Mouse (Mus musculus) lung, postnatal 14 days (tissue): ENCODE data around the gene Sphkap.
A peak's percentile ranks its signal among the peaks of the same experiment; 100 is the strongest.

ENCODE experiments used
- DNase-seq: peaks from one replicate; pipeline ENCODE4 v3.0.0; 2021

Sphkap gene

GRCm38 (mm10) chr1:83408021-83408464 lies at the start of gene Sphkap:
Gene Sphkap (minus strand): TSS chr1:83408200.
- peak; percentile 8 for DNase-seq

- DNase-seq: no peak
These were observed 43.3 kb upstream of the Sphkap start for GRCm38 (mm10) chr1:83451291-83451690.

- DNase-seq: no peak
These were observed 32.4 kb upstream of the Sphkap start for GRCm38 (mm10) chr1:83440422-83440821.

DNA sequence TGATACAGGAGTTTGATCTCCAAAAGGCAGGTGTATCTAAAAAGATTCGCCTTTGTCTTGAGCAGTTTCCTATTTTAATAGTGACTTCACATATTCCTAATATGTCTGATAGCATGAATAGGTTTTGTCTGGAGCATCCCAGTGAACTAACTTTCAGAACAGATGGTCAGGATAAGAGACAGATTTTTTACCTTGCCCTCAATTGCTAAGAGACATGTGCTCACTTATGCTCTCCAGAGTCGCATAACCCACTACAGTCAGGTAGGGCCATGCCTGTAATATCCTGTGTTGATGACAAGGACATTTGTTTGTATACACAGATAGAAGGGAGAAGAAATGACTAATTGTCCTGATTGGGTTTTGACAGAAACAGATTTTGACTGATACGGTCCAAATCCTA lies 25.9 kb upstream of the Sphkap start:
- DNase-seq: no peak

DNA sequence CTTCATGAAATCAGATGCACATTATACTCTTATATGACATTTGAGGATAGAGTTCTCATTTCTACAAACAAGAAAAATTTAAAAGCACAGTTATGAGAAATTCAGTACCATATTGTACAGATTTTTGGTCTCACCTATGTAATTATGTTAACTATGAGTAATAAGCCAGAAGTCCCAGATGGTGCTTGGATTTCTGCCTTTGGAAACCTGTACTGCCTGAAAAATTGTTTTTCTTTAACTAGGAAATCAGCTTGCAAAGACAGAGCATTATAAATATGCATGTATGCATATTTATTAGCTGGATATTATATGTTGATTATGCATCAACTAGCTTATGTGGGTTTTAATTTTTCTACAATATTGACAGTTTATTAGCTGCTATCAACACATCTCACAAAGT lies 21.9 kb upstream of the Sphkap start:
- DNase-seq: no peak

GRCm38 (mm10) chr1:83407616-83408015 lies 384 bp downstream of the Sphkap start:
- DNase-seq: no peak

DNA sequence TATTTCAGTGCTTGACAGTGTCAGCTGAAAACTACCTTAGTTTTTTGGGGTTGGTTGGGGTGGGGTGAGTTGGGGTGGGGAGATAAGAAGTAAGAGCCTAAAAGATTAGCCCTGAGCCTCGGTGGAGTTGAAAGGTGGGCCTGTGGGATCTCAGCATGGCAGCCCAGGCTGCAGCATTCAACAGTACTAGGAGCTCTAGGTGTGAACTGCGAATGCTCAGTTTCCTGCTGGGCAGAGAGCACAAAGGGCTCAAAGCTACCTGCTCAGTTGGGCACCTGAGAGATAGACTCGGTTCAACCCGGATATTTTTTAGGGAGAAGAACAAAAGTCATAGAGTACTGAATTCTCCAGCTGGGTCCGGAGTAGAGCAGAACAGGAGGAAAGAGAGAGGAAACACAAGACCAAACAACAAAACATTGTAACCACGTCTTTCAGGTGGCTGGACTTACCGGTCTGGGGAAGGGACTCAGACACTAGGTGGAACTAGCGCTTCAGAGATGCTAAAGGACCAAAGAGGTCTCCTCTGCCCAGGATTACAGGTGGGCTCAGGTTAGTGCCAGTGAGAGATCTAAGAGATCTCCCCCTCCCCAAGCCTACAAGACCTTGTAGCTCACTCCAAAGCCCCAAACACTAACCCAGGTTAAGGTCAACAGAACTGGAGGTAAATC lies 984 bp downstream of the Sphkap start:
- no peak for DNase-seq

DNA sequence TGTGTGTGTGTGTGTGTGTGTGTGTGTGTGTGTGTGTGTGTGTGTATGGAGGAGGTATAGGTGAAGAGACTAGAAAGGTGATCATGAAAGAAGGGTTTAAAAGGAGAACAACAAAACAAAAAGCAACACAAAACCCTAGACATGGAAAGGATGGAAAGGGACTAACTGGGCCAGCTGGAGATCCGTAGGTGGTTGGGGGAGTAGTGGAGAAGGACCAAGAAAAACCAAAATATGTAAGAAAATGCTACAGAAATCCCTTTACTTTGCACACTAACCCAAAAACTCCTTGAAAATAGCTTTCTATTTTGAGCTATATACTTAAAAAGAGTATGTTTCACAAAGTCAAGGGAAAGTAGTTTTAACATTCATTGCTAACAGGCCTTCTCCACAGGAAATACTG lies 6.9 kb downstream of the Sphkap start:
- no peak for DNase-seq

GRCm38 (mm10) chr1:83396284-83396683 lies 11.7 kb downstream of the Sphkap start:
- DNase-seq: no peak

GRCm38 (mm10) chr1:83395559-83395958 lies 12.4 kb downstream of the Sphkap start:
- DNase-seq: no peak

GRCm38 (mm10) chr1:83389419-83389818 lies 18.6 kb downstream of the Sphkap start:
- DNase-seq: no peak

- DNase-seq: no peak
These were observed 30.6 kb downstream of the Sphkap start for GRCm38 (mm10) chr1:83377404-83377803.

GRCm38 (mm10) chr1:83366456-83366855 lies 41.5 kb downstream of the Sphkap start:
- no peak for DNase-seq

DNA sequence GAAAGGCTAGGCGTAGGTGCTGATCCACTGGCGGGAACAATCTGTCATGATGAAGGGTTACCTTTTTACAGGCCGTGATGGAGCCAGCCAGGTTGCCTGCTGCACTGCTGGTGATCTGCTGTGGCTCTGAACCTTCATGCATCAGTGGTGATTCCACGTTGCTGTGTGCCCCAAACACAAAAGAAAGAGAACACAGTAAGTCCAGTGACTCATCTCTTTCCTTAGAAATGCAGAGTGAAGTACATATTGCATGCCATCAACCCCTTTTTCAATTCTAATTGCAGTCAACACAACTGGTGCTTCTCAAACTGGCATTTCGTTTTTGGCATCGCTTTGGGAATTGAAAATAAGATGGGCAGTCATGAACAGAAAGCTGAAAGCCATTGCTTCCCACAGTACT lies 45.8 kb downstream of the Sphkap start:
- no peak for DNase-seq

- peak; percentile 10 for DNase-seq
These were observed 61.5 kb downstream of the Sphkap start for GRCm38 (mm10) chr1:83346453-83346852.

DNA sequence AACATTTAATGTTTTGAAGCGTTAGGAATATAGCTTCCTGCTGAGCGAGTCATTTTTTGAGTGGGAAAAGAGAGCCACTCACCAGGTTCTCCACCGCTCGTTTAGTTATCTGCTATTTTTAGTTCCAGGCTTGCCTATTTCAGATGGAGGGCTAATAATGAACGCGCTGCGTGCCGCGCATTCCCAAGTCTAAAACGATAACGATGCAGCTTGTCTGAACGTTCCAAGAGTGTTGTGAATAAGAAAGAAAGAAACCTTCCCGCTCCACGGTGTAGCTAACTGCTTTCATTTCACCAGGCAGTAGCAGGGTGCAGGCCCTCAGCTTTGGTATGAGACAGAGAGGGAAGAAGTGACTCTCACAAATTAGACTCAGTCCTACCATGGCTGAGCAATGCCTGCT lies 62.4 kb downstream of the Sphkap start:
- no peak for DNase-seq

DNA sequence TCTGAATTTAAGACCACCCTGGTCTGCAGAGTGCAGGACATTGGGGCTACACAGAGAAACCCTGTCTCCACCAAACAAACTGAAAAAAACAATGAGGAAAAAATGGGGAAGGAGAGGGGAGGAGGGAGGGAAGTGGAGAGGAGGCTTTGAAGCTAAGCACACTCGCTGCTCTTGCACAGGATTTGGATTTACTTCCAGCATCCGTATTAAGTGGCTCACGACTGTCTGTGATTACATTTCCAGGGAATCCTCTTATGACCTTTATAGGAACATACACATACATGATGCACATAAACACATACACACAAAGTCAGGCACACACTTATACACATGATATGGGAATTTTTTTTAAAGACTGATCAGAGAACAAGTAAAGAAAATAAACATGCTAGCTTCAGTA lies 62.9 kb downstream of the Sphkap start:
- no peak for DNase-seq

DNA sequence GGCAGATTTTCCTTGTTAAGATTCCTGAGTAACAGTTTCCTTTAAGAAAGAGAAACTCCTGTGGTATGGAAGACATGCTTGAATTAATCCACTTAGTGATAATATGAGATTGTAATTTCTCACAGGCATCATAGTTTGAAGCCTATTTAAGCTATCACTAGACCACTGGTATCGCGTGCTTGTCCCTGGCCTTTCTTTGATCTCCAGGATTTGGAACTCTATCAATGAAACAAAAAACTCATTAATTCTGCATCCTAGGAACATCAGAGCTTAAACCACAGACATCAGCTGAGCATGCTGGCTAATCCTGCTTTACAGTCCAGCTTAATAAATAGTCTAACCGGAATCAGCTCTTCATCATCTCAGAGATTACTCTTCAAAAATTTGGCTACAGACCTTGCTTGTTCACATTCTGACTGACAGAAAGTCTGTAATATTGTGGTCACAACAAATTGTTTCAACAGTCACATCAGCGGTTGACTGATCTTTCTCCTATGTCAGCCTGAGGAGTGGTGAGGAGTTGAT lies 65.2 kb downstream of the Sphkap start:
- no peak for DNase-seq

DNA sequence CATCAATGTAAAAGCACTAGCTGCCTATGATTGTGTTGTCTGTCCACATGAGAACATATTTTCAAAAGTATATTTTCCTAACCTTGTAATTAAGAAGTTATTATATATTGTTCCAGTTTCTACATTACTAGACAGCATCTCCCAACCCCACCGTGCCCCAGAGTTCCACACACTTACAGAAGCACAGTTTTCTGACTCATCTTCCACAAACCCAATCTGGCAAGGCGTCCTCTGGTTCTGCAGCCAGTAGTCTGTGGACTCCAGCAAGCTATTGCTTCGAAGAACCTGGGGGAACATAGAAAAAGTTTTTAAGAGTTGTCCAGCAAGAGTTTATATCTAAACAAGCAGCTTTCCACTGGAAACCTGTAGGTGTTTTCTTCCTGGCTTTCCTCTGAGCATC lies 68.6 kb downstream of the Sphkap start:
- no peak for DNase-seq

GRCm38 (mm10) chr1:83316917-83317316 lies 91.1 kb downstream of the Sphkap start:
- DNase-seq: no peak

DNA sequence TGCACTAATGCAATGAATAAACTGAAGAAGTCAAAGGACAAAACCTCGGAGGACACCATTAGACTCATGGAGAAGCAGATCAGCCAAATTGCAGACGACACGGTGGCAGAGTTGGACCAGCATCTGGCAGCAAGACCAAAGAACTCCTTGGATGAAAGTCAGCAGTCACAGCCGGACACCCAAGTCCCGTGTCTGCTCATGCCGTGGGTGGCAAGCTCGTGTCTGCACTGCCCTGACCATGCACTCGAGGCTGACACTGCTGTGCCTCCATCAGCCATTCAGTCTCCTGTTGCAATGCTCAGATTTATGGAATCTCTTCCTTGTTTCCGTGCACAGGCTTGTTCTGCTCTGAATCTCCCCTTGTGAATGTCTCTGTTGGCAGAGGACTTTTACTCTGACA lies 92.9 kb downstream of the Sphkap start:
- no peak for DNase-seq

DNA sequence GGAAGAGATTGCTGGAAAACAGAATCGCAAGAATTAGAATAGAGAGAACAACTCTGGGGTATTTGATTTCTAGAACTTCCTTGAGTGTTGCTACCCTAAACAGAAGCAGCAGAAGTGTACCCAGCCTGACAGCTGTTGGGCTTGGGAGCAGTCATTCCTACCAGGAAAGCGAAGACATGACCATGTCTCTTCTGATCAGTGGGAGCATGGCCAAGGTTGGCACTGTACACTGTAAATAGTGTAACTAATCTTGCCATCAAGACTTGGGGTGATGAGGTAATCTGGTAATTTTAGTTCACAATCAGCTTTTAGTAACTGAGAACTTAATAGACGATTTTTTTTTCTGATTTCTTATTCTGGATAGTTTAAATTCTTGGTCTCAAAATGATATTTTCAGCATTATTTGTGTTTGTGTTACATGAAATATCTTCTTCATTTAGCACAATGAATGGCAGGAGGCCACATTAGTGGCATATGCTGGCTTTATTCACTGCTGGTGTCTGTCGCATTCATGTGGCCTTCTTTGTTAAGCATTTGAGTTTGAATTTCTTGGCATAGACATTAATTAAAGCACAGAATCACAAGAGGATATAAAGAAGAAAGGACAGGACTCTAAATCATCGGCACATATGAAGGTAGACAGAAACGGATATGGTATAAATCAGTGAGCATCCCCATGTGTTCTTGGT lies 96.2 kb downstream of the Sphkap start:
- no peak for DNase-seq

- DNase-seq: no peak
These were observed 110.6 kb downstream of the Sphkap start for GRCm38 (mm10) chr1:83297137-83298076.
